Mouse (Mus musculus): ENCODE measurements around the gene Fbxo40. TPM values are rescaled to one million over a fixed set of nuclear protein-coding genes. Genes with fewer than 3 reads are reported as not detected.

Gene Fbxo40
- polyA plus RNA-seq, 1 experiment = 2.0 TPM

GRCm38 (mm10) chr16:36934841-36935620, 55.2 kb downstream of the Fbxo40 start, which contains the start of gene Hcls1:
Hcls1 (plus strand) TSS chr16:36934983.
- DNase-seq = no peak
- 42% methylated on average over 7 of the region's 7 CpGs for WGBS

GRCm38 (mm10) chr16:36934131-36934840, 56.0 kb downstream of the Fbxo40 start:
- H3K4me1 ChIP-seq (ENCODE audit: control insufficient read depth, insufficient read depth, low read length) = no peaks in the 10 kb centered on the region
- TF ChIP-seq POLR2A (IDR thresholded peaks at IDR 0.05; ENCODE audit: borderline replicate concordance, extremely low read depth, low read depth, low read length) = no peak
- no peak for TF ChIP-seq CTCF (IDR thresholded peaks at IDR 0.05; ENCODE audit: insufficient read depth, low read length)
- WGBS = 16% methylated on average over 6 of the region's 6 CpGs
- H3K4me3 ChIP-seq (replicated peaks; ENCODE audit: extremely low read depth, low read depth, low read length) = no peak overlapping the region
- DNase-seq = no peak

More at GRCm38 (mm10) chr16:36934841-36935620, 55.2 kb downstream of the Fbxo40 start, which contains the start of gene Hcls1:
- Histone ChIP-seq H3K4me1 (ENCODE audit: control insufficient read depth, insufficient read depth, low read length) (no peaks in the 10 kb centered on the region), H3K4me3 (replicated peaks; ENCODE audit: extremely low read depth, low read depth, low read length) (peak within 1 kb of the TSS; percentile 35)
- TF ChIP-seq POLR2A (IDR thresholded peaks at IDR 0.05; ENCODE audit: borderline replicate concordance, extremely low read depth, low read depth, low read length) (no peak), CTCF (IDR thresholded peaks at IDR 0.05; ENCODE audit: insufficient read depth, low read length) (no peak)

- no peak overlapping the region for H3K4me3 ChIP-seq (replicated peaks; ENCODE audit: extremely low read depth, low read depth, low read length)
- 97% methylated on average over 6 of the region's 6 CpGs for WGBS
- no peak for DNase-seq
- TF ChIP-seq CTCF (IDR thresholded peaks at IDR 0.05; ENCODE audit: insufficient read depth, low read length) (no peak), POLR2A (IDR thresholded peaks at IDR 0.05; ENCODE audit: borderline replicate concordance, extremely low read depth, low read depth, low read length) (no peak)
- H3K4me1 ChIP-seq (ENCODE audit: control insufficient read depth, insufficient read depth, low read length) = no peaks in the 10 kb centered on the region
Observed at GRCm38 (mm10) chr16:36932546-36932945, 57.7 kb downstream of the Fbxo40 start.

- H3K4me1 ChIP-seq (ENCODE audit: control insufficient read depth, insufficient read depth, low read length) = no peaks in the 10 kb centered on the region
- WGBS = 83% methylated on average over 3 of the region's 3 CpGs
- no peak overlapping the region for H3K4me3 ChIP-seq (replicated peaks; ENCODE audit: extremely low read depth, low read depth, low read length)
- TF ChIP-seq POLR2A (IDR thresholded peaks at IDR 0.05; ENCODE audit: borderline replicate concordance, extremely low read depth, low read depth, low read length) (no peak), CTCF (IDR thresholded peaks at IDR 0.05; ENCODE audit: insufficient read depth, low read length) (no peak)
- DNase-seq = no peak
Observed at GRCm38 (mm10) chr16:36931976-36932375, 58.3 kb downstream of the Fbxo40 start.

GRCm38 (mm10) chr16:36931381-36931780, 58.9 kb downstream of the Fbxo40 start:
- H3K4me1 ChIP-seq (ENCODE audit: control insufficient read depth, insufficient read depth, low read length) = no peaks in the 10 kb centered on the region
- H3K4me3 ChIP-seq (replicated peaks; ENCODE audit: extremely low read depth, low read depth, low read length) = no peak overlapping the region
- no peak for TF ChIP-seq POLR2A (IDR thresholded peaks at IDR 0.05; ENCODE audit: borderline replicate concordance, extremely low read depth, low read depth, low read length)
- no peak for TF ChIP-seq CTCF (IDR thresholded peaks at IDR 0.05; ENCODE audit: insufficient read depth, low read length)
- DNase-seq = no peak
- 89% methylated on average over 10 of the region's 10 CpGs for WGBS

GRCm38 (mm10) chr16:36930231-36931136, 59.8 kb downstream of the Fbxo40 start:
- 44% methylated on average over 11 of the region's 11 CpGs for WGBS
- TF ChIP-seq POLR2A (IDR thresholded peaks at IDR 0.05; ENCODE audit: borderline replicate concordance, extremely low read depth, low read depth, low read length) (no peak), CTCF (IDR thresholded peaks at IDR 0.05; ENCODE audit: insufficient read depth, low read length) (no peak)
- no peak overlapping the region for H3K4me3 ChIP-seq (replicated peaks; ENCODE audit: extremely low read depth, low read depth, low read length)
- H3K4me1 ChIP-seq (ENCODE audit: control insufficient read depth, insufficient read depth, low read length) = no peaks in the 10 kb centered on the region
- no peak for DNase-seq

GRCm38 (mm10) chr16:36929216-36929615, 61.1 kb downstream of the Fbxo40 start:
- H3K4me3 ChIP-seq (replicated peaks; ENCODE audit: extremely low read depth, low read depth, low read length) = no peak overlapping the region
- WGBS = 95% methylated on average over 7 of the region's 7 CpGs
- no peak for DNase-seq
- no peaks in the 10 kb centered on the region for H3K4me1 ChIP-seq (ENCODE audit: control insufficient read depth, insufficient read depth, low read length)
- TF ChIP-seq CTCF (IDR thresholded peaks at IDR 0.05; ENCODE audit: insufficient read depth, low read length) (no peak), POLR2A (IDR thresholded peaks at IDR 0.05; ENCODE audit: borderline replicate concordance, extremely low read depth, low read depth, low read length) (no peak)

GRCm38 (mm10) chr16:36928106-36928500, 62.2 kb downstream of the Fbxo40 start:
- TF ChIP-seq CTCF (IDR thresholded peaks at IDR 0.05; ENCODE audit: insufficient read depth, low read length) = no peak
- no peak for TF ChIP-seq POLR2A (IDR thresholded peaks at IDR 0.05; ENCODE audit: borderline replicate concordance, extremely low read depth, low read depth, low read length)
- no peak for DNase-seq
- 79% methylated on average over 8 of the region's 8 CpGs for WGBS
- H3K4me1 ChIP-seq (ENCODE audit: control insufficient read depth, insufficient read depth, low read length) = no peaks in the 10 kb centered on the region
- no peak overlapping the region for H3K4me3 ChIP-seq (replicated peaks; ENCODE audit: extremely low read depth, low read depth, low read length)
